Mouse (Mus musculus) erythroblast, embryonic 14.5 days (primary cell): ENCODE results near the gene Usp12. TPM values are rescaled to one million over a fixed set of nuclear protein-coding genes. Genes with fewer than 3 reads are reported as not detected.

Source experiments
- H3K27me3 ChIP-seq: 2 replicates; pipeline ENCODE4 v1.6.1; 2012; ENCODE audit warnings: inconsistent platforms; ENCODE audit not compliant: control insufficient read depth
- H3K36me3 ChIP-seq: 2 replicates; pipeline ENCODE4 v1.6.1; 2012; ENCODE audit warnings: mild to moderate bottlenecking, inconsistent platforms; ENCODE audit not compliant: control insufficient read depth
- H3K4me1 ChIP-seq: 2 replicates; pipeline ENCODE4 v1.6.1; 2012; ENCODE audit warnings: inconsistent platforms; ENCODE audit not compliant: control insufficient read depth
- H3K4me3 ChIP-seq: replicated peaks from 2 replicates; pipeline ENCODE3; 2012; ENCODE audit warnings: moderate library complexity, mild to moderate bottlenecking, inconsistent platforms
- H3K9me3 ChIP-seq: 2 replicates; pipeline ENCODE4 v1.6.1; 2012; ENCODE audit warnings: low read length, inconsistent platforms, mixed read lengths; ENCODE audit not compliant: control insufficient read depth
- GATA1 ChIP-seq: IDR thresholded peaks from 2 replicates; pipeline ENCODE4 v1.6.1; 2012; ENCODE audit warnings: low read length, inconsistent platforms, mixed read lengths
- TAL1 ChIP-seq: IDR thresholded peaks from 3 replicates; pipeline ENCODE4 v1.6.1; 2012; ENCODE audit warnings: low read length, inconsistent platforms, mixed read lengths
- polyA plus RNA-seq: library from polyadenylated mRNA; stranded (reverse); fragments of >175 nt; gene quantifications from 2 replicates; pipeline ENCODE4 v1.2.3, GENCODE M21; 2012

Gene Usp12
- polyA plus RNA-seq = 0.26 and 0.33 TPM in 2 replicates

DNA sequence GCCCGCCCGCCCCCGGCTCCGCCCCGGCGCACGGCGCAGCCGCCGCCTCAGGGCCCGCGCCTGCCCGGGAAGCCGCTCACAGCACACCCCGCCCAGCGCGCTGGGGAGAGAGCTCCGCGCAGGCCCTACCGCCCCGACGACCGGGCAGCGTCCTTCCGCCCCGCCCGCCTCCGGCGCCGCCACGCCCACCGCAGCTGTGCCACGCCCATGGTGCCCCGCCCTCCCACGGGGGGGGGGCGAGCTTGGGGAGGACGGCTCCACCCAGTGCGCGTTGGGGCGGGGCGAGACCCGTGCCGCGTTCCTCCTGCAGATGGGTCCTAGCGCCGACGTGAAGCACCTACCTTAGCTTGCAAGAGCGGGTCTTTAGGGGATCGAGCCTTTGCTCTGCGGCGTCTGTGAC, at the start of gene Usp12:
Usp12 (minus strand) TSS at position 154 of the 400 bp plus-strand sequence.
- peaks cover 64% of the 10 kb centered on the region for H3K4me1 ChIP-seq
- H3K36me3 ChIP-seq = no peaks in the 10 kb centered on the region
- TF ChIP-seq GATA1 (no peak), TAL1 (no peak)
- peak within 1 kb of the TSS; percentile 85 for H3K4me3 ChIP-seq
- no peaks in the 10 kb centered on the region; the same call in 1 of the 2 replicates for H3K27me3 ChIP-seq
- H3K9me3 ChIP-seq = peaks cover 3% of the 10 kb centered on the region

DNA sequence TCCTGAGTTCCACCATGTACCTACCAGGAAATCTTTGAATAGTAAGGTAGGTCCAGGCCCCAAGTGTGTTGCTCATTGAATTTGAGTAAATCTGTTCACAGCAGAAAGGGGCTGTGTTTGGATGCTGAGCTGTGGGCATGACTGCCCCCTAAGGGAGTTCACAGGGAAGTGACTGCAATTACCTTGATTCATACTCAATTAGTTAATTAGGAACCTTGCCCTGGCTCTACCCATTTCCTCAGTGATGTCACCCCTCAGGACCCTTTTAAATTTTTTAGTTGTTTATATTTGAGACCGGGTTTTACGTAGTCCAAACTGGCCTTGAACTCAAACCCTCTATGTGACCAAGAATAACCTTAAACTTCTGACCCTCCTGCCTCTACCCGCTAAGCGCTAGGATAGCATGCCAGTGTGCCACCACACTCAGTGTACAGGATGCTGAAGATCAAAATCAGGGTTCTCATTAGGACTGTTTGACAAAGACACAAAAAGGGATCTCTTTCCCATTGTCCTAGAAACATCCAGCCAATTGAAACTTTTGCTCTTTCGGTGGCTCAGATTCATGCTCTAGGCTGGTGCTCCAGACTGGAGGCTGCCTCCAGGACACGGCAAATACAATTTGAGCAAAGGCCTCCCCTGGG, 49.6 kb upstream of the Usp12 start:
- Histone ChIP-seq H3K27me3 (peaks cover 44% of the 10 kb centered on the region), H3K4me1 (peaks cover 14% of the 10 kb centered on the region), H3K4me3 (peak overlapping the region; percentile 54), H3K36me3 (peaks cover 3% of the 10 kb centered on the region), H3K9me3 (no peaks in the 10 kb centered on the region; the same call in 1 of the 2 replicates)
- no peak for TF ChIP-seq GATA1
- no peak for TF ChIP-seq TAL1

DNA sequence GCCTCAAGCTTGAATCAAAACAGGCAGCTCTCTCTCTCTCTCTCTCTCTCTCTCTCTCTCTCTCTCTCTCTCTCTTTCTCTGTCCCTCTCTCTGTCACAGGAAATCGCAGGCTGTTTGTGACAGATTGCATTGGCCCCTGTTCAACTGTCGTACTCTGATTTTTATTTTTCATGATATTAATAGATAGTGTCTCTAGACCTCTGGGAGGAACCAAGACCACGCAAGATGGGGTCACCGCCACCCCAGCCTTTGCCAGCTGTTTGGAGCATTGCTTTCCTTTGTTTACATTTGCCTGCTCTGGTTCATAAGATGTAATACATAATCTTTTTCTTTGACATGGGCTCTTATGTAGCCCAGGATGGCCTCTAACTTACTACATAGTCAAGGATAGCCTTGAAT, 47.2 kb upstream of the Usp12 start:
- TF ChIP-seq GATA1 (no peak), TAL1 (no peak)
- peaks cover 23% of the 10 kb centered on the region for H3K36me3 ChIP-seq
- no peaks in the 10 kb centered on the region; the same call in 1 of the 2 replicates for H3K9me3 ChIP-seq
- H3K27me3 ChIP-seq = peaks cover 41% of the 10 kb centered on the region
- no peak overlapping the region for H3K4me3 ChIP-seq
- peaks cover 14% of the 10 kb centered on the region for H3K4me1 ChIP-seq

GRCm38 (mm10) chr5:146841301-146841700, 46.5 kb upstream of the Usp12 start:
- Histone ChIP-seq H3K27me3 (peaks cover 34% of the 10 kb centered on the region), H3K36me3 (peaks cover 30% of the 10 kb centered on the region), H3K4me1 (peaks cover 16% of the 10 kb centered on the region), H3K4me3 (no peak overlapping the region), H3K9me3 (no peaks in the 10 kb centered on the region; the same call in 1 of the 2 replicates)
- TF ChIP-seq TAL1 = no peak

GRCm38 (mm10) chr5:146840422-146840821, 45.6 kb upstream of the Usp12 start:
- Histone ChIP-seq H3K9me3 (no peaks in the 10 kb centered on the region; the same call in 1 of the 2 replicates), H3K4me3 (no peak overlapping the region), H3K4me1 (peaks cover 12% of the 10 kb centered on the region), H3K27me3 (peaks cover 25% of the 10 kb centered on the region), H3K36me3 (peaks cover 39% of the 10 kb centered on the region)
- TF ChIP-seq TAL1 (no peak), GATA1 (no peak)

DNA sequence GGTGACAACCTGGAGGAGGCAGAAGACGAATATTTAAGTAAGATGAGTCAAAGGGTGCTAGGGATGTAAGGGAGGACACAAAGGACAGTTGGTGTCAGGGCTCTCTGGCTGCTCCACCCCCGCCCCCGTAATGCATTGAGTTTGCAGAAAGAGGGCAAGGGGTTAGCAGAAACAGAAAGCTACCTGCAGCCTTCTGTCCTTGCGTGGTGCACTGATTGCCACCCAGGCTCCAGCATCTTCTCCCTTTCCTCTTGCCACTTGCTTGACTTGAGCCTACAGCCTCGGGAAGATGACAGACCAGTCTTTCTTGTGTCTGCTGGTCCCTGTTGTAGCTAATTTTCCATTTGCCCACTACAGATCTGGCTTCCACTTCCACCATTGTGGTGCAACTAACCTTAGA, 45.0 kb upstream of the Usp12 start:
- H3K9me3 ChIP-seq = no peaks in the 10 kb centered on the region
- no peak overlapping the region for H3K4me3 ChIP-seq
- peaks cover 18% of the 10 kb centered on the region for H3K27me3 ChIP-seq
- H3K36me3 ChIP-seq = peaks cover 45% of the 10 kb centered on the region
- peaks cover 11% of the 10 kb centered on the region for H3K4me1 ChIP-seq
- no peak for TF ChIP-seq TAL1
- TF ChIP-seq GATA1 = no peak

DNA sequence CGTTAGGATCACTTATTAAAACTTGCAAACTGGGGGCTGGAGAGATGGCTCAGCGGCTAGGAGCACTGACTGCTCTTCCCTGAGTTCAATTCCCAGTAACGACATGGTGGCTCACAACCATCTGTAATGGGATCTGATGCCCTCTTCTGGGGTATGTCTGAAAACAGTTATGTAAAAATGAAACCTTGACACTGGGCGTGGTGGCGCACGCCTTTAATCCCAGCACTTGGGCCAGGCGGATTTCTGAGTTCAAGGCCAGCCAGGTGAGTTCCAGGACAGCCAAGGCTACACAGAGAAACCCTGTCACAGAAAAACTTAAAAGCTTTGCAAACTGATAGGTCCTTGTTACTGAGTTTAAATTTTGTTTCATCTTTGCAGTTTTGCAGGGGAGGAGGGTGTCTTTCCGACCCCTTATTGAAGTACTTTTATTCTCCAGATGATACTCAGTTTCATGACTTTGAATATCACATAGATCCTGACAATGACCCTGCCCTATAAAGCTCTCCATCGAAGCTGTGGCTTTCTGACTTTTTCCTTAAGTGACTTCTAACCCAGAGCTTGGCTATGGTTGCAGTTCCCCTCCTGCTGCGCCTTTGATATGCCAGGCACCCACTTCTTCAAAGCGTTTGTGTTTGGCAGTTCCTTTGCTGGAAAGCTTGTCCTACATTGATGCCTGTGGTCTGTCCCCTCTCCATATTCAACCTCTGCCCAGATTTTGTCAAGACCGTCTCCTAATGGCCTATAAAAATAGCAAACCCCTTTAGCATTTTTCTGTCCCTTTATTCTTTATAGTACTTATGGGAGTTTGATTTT, 44.2 kb upstream of the Usp12 start:
- Histone ChIP-seq H3K9me3 (no peaks in the 10 kb centered on the region), H3K36me3 (peaks cover 53% of the 10 kb centered on the region), H3K4me3 (no peak overlapping the region), H3K4me1 (peaks cover 15% of the 10 kb centered on the region), H3K27me3 (peaks cover 11% of the 10 kb centered on the region)
- TF ChIP-seq GATA1 = no peak
- no peak for TF ChIP-seq TAL1

DNA sequence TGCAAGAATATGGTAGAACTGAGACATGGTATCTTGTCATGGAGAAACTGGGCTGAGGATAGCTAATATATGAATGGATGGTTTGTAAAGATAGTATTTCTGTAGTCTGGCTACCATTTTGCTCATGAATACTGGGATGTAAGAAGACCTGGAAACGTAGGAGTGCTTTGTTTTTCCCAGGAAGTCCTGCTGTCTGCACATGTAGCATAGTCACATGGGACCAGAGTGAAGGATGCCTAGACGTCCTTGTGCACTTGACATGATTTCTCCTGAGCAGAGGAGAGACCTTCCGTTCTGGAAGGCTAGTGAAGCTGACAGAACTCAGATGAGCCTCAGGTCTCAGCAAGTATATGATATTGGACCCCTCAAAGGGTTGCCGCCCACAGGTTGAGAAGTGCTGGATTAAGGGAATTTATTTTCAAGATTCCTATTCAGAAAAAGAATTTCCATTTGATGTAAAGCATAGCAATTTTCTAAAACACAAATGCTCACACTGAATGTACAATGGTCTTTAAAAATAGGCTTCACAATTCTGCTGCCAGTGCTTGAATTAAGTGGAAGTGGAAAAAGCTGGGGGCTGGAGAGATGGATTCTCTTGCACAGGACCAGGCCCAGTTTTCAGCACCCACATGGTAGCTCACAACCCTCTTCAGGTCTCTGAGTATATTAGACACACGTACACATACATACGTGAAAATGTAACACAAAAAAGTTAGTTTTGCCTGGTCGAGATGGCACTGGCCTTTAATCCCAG, 43.3 kb upstream of the Usp12 start:
- Histone ChIP-seq H3K27me3 (peaks cover 2% of the 10 kb centered on the region), H3K36me3 (peaks cover 57% of the 10 kb centered on the region), H3K9me3 (no peaks in the 10 kb centered on the region), H3K4me3 (no peak overlapping the region), H3K4me1 (peaks cover 23% of the 10 kb centered on the region)
- TF ChIP-seq GATA1 (no peak), TAL1 (no peak)

DNA sequence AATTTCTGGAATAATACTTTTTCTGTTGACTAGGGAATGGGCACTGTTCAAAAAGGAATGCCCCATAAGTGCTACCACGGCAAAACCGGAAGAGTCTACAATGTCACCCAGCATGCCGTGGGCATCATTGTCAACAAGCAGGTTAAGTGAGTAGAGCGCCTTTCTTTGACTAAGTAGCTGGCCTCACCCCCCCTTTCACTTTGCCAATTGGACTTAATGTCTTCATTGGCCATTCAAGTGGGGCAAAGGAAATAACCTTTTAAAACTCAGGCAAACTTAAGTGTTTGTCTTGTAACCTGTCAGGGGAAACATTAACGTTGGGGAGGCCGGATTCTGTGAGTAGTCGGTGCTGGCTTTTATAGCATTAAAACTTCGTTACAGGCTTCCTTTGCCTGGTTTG, 40.2 kb upstream of the Usp12 start:
- Histone ChIP-seq H3K4me1 (peaks cover 33% of the 10 kb centered on the region), H3K4me3 (no peak overlapping the region), H3K36me3 (peaks cover 57% of the 10 kb centered on the region), H3K9me3 (no peaks in the 10 kb centered on the region), H3K27me3 (no peaks in the 10 kb centered on the region)
- TF ChIP-seq TAL1 (no peak), GATA1 (no peak)
